Mouse (Mus musculus): Measurements from ENCODE around the gene Kmt5a.
"Not testable (repeated sequence)": the region's sequence is repeated elsewhere in the genome, so short reads cannot be mapped to it uniquely, and the experiment has no call there.

Gene Kmt5a

GRCm38 (mm10) chr5:124446301-124446881, 6.7 kb downstream of the Kmt5a start:
- peak; percentile 64 for DNase-seq (ENCODE audit: low read depth)

DNA sequence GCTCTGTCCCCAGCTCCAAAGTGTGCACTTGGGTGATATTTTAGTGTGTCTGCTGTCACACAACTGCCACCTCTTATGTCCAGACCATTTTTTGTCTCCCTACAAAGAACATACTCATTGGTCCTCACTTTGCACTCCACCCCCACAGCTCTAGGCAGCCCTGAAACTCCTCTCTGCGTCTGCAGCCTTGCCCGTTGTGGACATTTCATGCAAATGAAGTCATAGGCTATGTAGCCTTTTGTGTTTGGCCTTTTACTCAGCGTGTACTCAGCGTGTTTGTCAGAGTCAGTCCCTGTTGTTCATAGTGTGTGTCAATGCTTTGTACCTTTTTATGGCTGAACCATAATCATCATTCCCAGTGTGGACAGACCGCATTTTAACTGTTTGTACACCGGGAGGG, 9.8 kb downstream of the Kmt5a start:
- DNase-seq (ENCODE audit: low read depth), result no peak

DNA sequence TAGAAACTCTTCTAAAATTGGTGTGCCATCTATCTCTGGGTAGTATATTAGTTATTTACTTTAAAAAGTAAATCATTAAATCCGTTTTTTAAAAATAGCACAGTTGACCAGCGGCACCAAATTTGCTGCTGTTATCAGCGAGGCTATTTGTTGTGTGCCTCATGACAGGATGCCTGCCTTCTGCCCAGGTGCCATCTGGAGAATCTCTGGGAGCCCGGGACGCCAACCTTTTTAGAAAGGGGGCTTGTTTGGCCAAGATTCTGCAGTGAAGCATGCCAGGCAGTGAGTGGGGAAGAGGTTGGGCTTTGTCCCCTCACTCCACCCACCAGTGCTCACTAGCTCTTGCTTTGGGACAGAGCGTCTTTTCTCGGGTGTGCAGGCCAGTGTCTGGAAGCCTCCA, 10.3 kb downstream of the Kmt5a start:
- DNase-seq (ENCODE audit: low read depth), result no peak

DNA sequence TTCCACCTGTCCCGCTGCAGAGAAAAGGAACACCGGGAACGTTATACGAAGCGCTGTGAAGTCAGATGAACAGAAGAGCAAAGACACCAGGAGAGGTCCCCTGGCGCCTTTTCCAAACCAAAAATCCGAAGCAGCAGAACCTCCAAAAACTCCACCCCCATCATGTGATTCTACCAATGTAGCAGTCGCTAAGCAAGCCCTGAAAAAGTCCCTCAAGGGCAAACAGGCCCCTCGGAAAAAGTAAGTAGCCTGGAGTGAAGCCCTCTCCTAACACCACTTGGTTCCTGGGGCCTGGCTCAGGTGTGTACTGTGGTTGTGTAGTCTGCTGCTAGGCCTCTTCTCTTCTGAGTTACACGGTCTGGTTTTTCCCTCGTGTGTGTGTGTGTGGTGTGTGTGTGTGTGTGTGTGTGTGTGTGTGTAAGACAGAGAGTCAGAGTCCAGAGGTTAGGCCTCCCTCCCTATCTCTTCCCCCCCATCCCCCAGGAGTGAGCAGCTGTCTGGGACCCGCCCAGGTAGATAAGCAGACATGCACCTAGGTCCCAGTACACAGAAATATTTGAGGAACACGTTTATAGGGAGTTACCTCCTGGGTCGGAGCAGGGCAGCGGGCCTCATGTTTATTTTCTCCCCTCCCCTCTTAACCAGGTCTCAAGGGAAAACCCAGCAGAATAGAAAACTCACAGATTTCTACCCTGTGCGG, 11.1 kb downstream of the Kmt5a start:
- DNase-seq (ENCODE audit: low read depth), result no peak

DNA sequence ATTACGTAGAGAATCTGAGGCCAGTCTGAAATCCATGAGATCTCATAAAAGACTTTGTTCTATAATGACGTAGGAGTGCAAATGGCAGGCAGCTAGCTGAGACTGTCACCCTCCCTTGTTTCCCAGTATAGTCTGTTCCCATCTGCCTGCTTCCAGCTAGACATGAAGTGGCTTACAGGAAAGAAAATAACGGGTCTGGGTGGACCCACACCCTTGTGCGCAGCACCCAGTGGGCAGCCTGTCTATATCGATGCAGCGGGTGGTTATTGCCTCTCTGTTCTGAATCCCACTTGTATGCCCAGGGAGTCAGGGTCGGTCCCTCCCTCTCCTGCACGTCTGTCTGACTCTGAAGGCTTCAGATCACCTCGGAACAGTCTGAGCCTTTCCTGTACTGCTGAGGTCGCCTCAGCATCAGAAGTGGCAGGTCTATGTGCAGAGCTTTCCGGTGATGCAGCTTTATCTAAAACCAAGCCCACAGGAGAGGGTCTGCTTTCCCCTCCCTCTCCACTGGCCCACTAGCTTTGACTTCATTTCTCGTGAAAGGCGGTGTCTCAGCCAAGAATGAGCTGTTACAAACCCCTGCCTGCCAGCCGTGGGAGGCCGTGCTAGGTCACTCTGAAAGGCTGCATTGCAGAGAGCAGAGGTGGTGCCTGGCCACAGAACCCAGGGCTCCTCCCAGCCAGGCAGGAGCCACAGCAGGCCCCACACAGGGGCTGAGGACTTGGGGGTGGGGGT, 12.9 kb downstream of the Kmt5a start:
- no peak for DNase-seq (ENCODE audit: low read depth)

DNA sequence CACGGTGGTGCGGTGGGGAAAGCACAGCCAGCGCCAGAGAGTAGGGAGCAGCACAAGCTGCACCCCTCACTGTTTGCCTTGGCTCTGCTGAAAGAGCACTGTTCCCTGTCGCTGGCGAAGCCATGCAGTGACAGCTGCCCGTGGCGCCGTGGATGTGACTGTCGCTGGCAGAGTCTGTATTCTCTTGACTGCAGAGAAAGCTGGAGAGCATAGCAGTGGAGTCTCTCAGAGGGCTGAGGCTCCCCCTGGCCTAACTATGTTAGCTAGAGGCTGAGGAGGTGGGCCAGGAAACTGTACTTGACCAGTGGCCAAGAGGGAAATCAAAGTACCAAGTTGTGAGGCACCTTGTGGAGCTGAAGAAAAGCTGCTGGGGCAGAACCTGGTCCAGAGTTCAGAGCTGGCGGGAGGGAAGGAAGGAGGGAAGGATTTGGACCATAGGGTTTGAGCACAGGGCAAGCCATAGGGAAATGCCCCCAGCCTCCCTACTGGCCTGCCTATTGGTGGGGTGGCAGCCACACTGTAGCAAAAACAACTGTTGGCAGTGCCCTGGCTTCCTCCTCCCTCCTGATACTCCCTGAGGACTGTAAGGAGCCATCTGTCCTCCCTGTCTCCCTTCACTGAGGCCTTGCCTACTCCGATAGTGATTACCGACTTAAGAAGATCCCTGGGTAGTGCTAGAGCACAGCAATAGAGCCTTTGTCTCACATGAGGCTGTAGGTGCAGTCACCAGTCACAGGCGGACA, 13.8 kb downstream of the Kmt5a start:
- no peak for DNase-seq (ENCODE audit: low read depth)

- DNase-seq (ENCODE audit: low read depth), result no peak
These were observed 14.3 kb downstream of the Kmt5a start for GRCm38 (mm10) chr5:124454082-124454419.

DNA sequence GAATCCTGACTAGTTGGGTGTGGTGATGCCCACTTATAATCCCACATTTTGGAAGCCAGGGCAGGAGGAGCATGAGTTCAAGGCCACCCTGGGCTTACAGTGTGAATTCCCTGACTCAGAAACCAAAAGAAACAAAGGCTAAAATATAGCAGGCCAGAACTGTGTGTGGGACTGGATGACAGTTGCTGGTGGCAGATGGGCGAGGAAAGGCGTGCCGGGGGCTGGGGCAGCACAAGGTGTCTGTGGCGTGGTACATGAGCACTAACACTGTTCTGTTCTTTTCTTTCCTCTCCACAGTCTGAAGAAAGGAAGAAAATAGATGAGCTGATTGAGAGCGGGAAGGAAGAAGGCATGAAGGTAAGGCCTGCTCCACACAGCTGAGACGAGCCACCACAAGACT, 17.0 kb downstream of the Kmt5a start:
- DNase-seq (ENCODE audit: low read depth), result no peak

- not testable (repeated sequence) for DNase-seq (ENCODE audit: low read depth)
These were observed 21.2 kb downstream of the Kmt5a start for GRCm38 (mm10) chr5:124460922-124461321.

DNA sequence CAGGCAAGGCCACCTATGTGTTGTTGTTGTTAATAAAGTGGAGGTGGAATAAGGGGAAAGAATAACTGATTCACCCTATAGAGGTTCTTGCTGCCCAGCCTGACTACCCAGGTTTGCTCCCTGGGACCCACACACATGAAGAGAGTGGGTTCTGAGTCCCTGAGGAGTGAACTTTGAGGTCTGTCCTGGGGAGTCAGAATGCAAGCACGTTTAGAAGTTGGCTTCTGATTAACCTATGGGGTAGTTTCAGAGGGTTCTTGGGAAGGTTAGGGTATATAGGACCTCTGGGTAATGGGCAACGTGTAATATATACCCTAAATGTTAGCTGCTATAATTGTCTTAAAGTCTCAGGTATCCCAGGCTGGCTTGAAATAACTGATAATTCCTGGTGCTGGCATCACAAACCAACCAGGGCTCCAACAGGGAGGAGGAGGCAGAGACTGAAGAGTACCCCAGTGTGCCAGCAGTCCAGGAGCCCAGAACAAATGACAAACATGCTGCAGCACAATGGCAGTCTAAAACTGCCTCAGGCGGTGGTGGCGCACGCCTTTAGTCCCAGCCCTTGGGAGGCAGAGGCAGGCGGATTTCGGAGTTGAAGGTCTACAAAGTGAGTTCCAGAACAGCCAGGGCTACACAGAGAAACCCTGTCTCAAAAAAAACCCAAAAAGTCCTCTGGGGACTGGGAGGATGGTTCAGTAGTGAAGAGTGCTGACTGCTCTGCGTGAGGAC, 22.7 kb downstream of the Kmt5a start:
- no peak for DNase-seq (ENCODE audit: low read depth)

DNA sequence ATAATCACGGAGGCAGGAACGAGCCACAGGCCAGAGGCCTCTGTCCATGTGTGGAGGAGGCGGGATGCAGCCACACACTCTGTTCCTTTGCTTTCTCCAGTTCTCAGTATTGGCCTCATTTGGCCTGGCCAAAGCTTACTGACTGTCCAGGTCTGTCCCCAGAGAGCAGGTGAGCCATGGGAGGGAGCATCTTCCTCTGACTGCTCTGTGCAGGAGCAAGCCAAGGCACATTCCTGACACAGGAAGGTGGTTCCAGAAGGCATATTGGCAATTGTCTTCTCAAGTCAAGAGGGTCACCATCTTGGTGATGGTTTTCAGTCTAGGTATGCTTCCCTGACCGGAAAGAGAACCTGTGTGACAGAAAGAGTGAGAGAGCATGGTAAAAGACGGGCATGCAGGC, 23.7 kb downstream of the Kmt5a start:
- DNase-seq (ENCODE audit: low read depth), result no peak

DNA sequence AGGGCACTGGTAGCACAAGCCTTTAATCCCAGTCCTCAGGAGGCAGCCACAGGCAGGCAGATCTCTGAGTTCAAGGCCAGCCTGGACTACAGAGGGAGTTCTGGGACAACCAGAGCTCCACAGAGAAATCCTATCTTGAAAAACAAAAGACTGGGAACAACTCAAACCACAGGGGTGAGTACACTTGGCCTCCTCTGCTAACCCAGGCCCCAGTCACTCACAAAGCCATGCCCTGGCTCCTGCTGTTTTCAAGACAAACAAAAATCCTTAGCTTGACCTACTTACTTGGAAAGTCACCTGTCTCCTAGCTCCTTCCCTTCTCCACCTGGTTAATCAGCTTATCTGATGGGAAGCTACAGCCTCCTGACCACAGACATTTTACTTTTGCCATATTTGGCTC, 25.2 kb downstream of the Kmt5a start:
- DNase-seq (ENCODE audit: low read depth), result no peak

DNA sequence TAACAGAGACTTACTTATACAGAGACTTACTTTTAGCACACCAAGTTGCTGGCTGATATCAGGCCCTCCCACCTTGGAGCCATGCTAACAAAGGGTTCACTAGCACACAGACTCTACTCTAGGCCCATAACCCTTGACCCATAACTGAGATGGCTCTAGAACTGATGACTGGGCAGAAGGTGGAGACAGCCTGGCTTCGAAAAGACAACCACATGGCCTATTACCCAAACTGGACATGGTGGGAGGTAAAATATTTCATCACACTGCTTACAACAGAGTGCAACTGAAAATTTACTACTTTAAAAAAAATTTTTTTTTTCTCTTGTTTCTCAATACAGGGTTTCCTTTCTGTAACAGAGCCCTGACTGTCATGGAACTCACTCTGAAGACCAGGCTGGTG, 28.0 kb downstream of the Kmt5a start:
- no peak for DNase-seq (ENCODE audit: low read depth)

- DNase-seq (ENCODE audit: low read depth), result peak; percentile 21
These were observed 28.6 kb downstream of the Kmt5a start for GRCm38 (mm10) chr5:124468365-124468764.

- DNase-seq (ENCODE audit: low read depth), result no peak
These were observed 29.8 kb downstream of the Kmt5a start for GRCm38 (mm10) chr5:124469486-124469885.

DNA sequence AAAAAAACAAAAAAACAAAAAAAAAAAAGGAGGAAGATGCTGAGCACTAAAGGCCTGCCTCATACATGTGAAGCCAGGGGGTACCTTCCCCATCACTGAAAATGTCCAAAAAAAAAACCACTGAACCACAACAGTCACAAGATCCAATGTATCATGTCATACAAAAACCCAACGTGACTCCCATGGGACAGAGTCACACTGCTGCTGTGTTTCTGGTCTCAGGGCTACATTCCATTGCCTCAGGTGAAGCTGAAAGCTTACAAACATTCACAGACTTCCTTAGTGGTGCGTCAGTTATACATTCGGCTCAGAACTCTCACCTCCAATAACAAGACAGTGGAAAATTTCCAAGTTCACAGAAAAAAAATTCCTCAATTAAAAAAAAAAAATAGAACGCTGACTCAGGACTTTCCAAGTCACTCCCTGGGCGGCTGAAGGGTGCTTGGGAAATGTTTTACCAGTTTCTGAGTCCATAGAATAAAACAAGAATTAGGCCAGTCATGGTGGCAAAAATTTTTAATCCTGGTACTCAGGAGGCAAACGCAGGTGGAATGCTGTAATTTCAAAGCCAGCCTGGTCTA, 31.0 kb downstream of the Kmt5a start:
- peak; percentile 37 for DNase-seq (ENCODE audit: low read depth)

GRCm38 (mm10) chr5:124478873-124479204, 39.1 kb downstream of the Kmt5a start:
- no peak for DNase-seq (ENCODE audit: low read depth)

DNA sequence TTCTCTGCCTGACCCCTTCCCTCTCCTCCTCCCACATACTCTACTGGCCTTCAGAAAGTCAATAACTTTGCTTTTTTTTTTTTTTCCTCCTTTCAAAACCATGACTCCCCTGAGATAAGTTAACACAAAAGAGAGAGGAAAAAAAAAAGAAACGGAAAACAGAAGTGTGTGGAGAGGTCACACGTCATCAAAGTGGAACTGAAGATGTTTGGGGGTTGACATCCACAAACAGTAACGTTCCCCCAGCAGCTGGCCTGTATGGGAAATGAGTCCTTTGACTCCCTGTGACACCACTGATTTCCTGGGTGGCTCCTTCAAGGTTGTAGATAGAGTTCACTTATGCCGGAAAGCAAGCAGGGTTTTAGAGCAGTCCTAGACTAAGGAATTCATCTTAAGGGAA, 40.4 kb downstream of the Kmt5a start:
- peak; percentile 84 for DNase-seq (ENCODE audit: low read depth)

GRCm38 (mm10) chr5:124481714-124482113, 42.0 kb downstream of the Kmt5a start:
- no peak for DNase-seq (ENCODE audit: low read depth)

- no peak for DNase-seq (ENCODE audit: low read depth)
These were observed 42.8 kb downstream of the Kmt5a start for GRCm38 (mm10) chr5:124482436-124482965.

GRCm38 (mm10) chr5:124482966-124483654, 43.4 kb downstream of the Kmt5a start, which contains the start of gene Snrnp35:
Gene Snrnp35 (plus strand): TSS chr5:124483134.
- peak; percentile 98 for DNase-seq (ENCODE audit: low read depth)

All from induced T-regulatory cell, adult 2 months (primary cell).